In the genomic region with DNA sequence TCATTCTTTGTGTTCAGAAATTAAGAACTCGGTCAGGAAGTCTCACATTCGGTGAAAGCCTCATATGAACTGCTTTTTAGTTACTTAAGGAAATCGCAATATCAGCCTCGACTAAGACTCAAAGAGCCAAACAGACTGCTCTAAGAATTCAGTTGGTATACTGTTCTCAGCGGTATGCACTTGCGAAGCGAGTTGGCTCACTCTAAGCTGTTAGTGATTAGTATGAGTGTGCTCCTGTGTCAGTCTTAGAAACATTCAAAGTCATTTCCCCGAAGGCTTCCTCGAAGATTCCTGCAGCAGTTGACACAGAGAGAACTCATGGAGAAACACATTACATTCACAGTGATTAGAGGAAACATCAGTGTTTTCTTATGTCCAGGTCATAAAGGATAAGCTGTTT, we compare ENCODE assay signal across 20 mouse cellular contexts. TPM values are rescaled to one million over a fixed set of nuclear protein-coding genes. Genes with fewer than 3 reads are reported as not detected.
DNase-seq lines count a peak whose midpoint lies in the region; ATAC-seq and TF ChIP-seq lines count a peak whose summit lies in the region.
"Had no signal": no experiment of that assay in that cellular context is flagged by ENCODE, and none has a peak within 500 bp of the region (broad histone marks: within the 10 kb centered on the region; RNA-seq: fewer than 3 reads in every experiment).

No protein-coding gene starts in this region.

- no peak for TF ChIP-seq POLR2A in brain, embryonic 14.5 days (IDR thresholded peaks at IDR 0.05; ENCODE audit: borderline replicate concordance, extremely low read depth, insufficient read depth, insufficient read length, poor library complexity, severe bottlenecking)

- no peaks in the 10 kb centered on the region for H3K9me3 ChIP-seq in forebrain, embryonic 14.5 days (replicated peaks; ENCODE audit: control insufficient read depth, low read length)
- H3K9me3 ChIP-seq in forebrain, postnatal 0 days (ENCODE audit: low read length) = no peaks in the 10 kb centered on the region
- no peaks in the 10 kb centered on the region for H3K9me3 ChIP-seq in embryonic facial prominence, embryonic 14.5 days (ENCODE audit: control insufficient read depth, low read length)
- no peaks in the 10 kb centered on the region for H3K9me3 ChIP-seq in midbrain, embryonic 16.5 days (replicated peaks; ENCODE audit: control insufficient read depth, low read length, poor library complexity, severe bottlenecking)
- H3K9me3 ChIP-seq in liver, embryonic 12.5 days (replicated peaks) = no peaks in the 10 kb centered on the region
- H3K9me3 ChIP-seq: liver, embryonic 13.5 days; lung, embryonic 15.5 days had no signal

- H3K4me2 ChIP-seq in forebrain, embryonic 14.5 days (ENCODE audit: low read length) = peak overlapping the region; percentile 16; the same call in 1 of the 2 replicates
- H3K4me2 ChIP-seq in forebrain, postnatal 0 days (ENCODE audit: low read depth) = no peak overlapping the region
- H3K4me2 ChIP-seq in embryonic facial prominence, embryonic 14.5 days (ENCODE audit: low read depth, low read length) = no peak overlapping the region; the same call in 1 of the 2 replicates
- peak overlapping the region; percentile 32 for H3K4me2 ChIP-seq in midbrain, embryonic 16.5 days (ENCODE audit: low read length)
- H3K4me2 ChIP-seq in liver, embryonic 12.5 days = no peak overlapping the region
- H3K4me2 ChIP-seq: liver, embryonic 13.5 days; lung, embryonic 15.5 days had no signal

- TF ChIP-seq CTCF in forebrain, postnatal 0 days (IDR thresholded peaks at IDR 0.05; ENCODE audit: low read depth) = no peak
- TF ChIP-seq CTCF in brain, embryonic 14.5 days (IDR thresholded peaks at IDR 0.05; ENCODE audit: borderline replicate concordance, extremely low read depth, insufficient read depth, insufficient read length) = no peak

- no peak for ATAC-seq in forebrain, embryonic 14.5 days
- ATAC-seq in forebrain, postnatal 0 days = no peak
- no peak for ATAC-seq in embryonic facial prominence, embryonic 14.5 days (ENCODE audit: low read depth)
- no peak for ATAC-seq in midbrain, embryonic 16.5 days
- ATAC-seq in liver, embryonic 12.5 days = no peak

- no peaks in the 10 kb centered on the region for H3K4me1 ChIP-seq in forebrain, embryonic 14.5 days (ENCODE audit: control insufficient read depth, insufficient read depth, low read length)
- no peaks in the 10 kb centered on the region for H3K4me1 ChIP-seq in forebrain, postnatal 0 days (ENCODE audit: insufficient read depth)
- H3K4me1 ChIP-seq in embryonic facial prominence, embryonic 14.5 days (ENCODE audit: control insufficient read depth, insufficient read depth, low read length) = peaks cover 9% of the 10 kb centered on the region; the same call in 1 of the 2 replicates
- H3K4me1 ChIP-seq in midbrain, embryonic 16.5 days (ENCODE audit: control insufficient read depth, insufficient read depth, low read length) = peaks cover 4% of the 10 kb centered on the region; the same call in 1 of the 2 replicates
- no peaks in the 10 kb centered on the region for H3K4me1 ChIP-seq in liver, embryonic 12.5 days
- H3K4me1 ChIP-seq: liver, embryonic 13.5 days; lung, embryonic 15.5 days had no signal

- no peak for DNase-seq in forebrain, embryonic 14.5 days (ENCODE audit: low spot score)
- DNase-seq in forebrain, postnatal 0 days = no peak
- DNase-seq in brain, embryonic 14.5 days (ENCODE audit: low read depth) = peak; percentile 60
- DNase-seq in embryonic facial prominence, embryonic 14.5 days (ENCODE audit: low spot score) = peak; percentile 40
- DNase-seq in c-Kit-positive CD71-positive TER-119-positive erythroid progenitor cells, embryonic 14.5 days (ENCODE audit: low spot score) = no peak
- DNase-seq: adrenal gland, adult 2 months; cerebellum, adult 9-10 months; gastrocnemius, postnatal 14 days; heart, adult 2 months; heart, postnatal 36 days; kidney, adult 11 months; liver, embryonic 13.5 days; right cerebral cortex, postnatal 4 days had no signal

- no peak overlapping the region for H3K9ac ChIP-seq in forebrain, embryonic 14.5 days (ENCODE audit: low read length)
- H3K9ac ChIP-seq in forebrain, postnatal 0 days = no peak overlapping the region
- no peak overlapping the region for H3K9ac ChIP-seq in embryonic facial prominence, embryonic 14.5 days (ENCODE audit: low read depth, low read length)
- no peak overlapping the region for H3K9ac ChIP-seq in midbrain, embryonic 16.5 days (ENCODE audit: low read depth, low read length)
- no peak overlapping the region for H3K9ac ChIP-seq in liver, embryonic 12.5 days
- H3K9ac ChIP-seq: liver, embryonic 13.5 days; lung, embryonic 15.5 days had no signal

- H3K4me3 ChIP-seq in forebrain, embryonic 14.5 days (ENCODE audit: low read depth, low read length) = no peak overlapping the region
- H3K4me3 ChIP-seq in forebrain, postnatal 0 days (ENCODE audit: low read depth, low read length) = no peak overlapping the region
- no peak overlapping the region for H3K4me3 ChIP-seq in embryonic facial prominence, embryonic 14.5 days (ENCODE audit: low read depth, low read length)
- no peak overlapping the region for H3K4me3 ChIP-seq in midbrain, embryonic 16.5 days (ENCODE audit: low read depth, low read length)
- H3K4me3 ChIP-seq in liver, embryonic 12.5 days = no peak overlapping the region
- H3K4me3 ChIP-seq: erythroblast, embryonic 14.5 days; heart, adult 2 months; liver, embryonic 13.5 days; lung, embryonic 15.5 days had no signal

- H3K36me3 ChIP-seq in forebrain, embryonic 14.5 days (ENCODE audit: control insufficient read depth, insufficient read depth, low read length) = no peaks in the 10 kb centered on the region
- no peaks in the 10 kb centered on the region for H3K36me3 ChIP-seq in forebrain, postnatal 0 days (ENCODE audit: insufficient read depth)
- H3K36me3 ChIP-seq in embryonic facial prominence, embryonic 14.5 days (ENCODE audit: control insufficient read depth, insufficient read depth, low read length) = no peaks in the 10 kb centered on the region
- no peaks in the 10 kb centered on the region for H3K36me3 ChIP-seq in midbrain, embryonic 16.5 days (ENCODE audit: control insufficient read depth, insufficient read depth, low read length)
- no peaks in the 10 kb centered on the region for H3K36me3 ChIP-seq in liver, embryonic 12.5 days
- H3K36me3 ChIP-seq: liver, embryonic 13.5 days; lung, embryonic 15.5 days had no signal

- 36% methylated on average over 9 of the region's 9 CpGs for WGBS in forebrain, embryonic 14.5 days
- 18% methylated on average over 9 of the region's 9 CpGs for WGBS in forebrain, postnatal 0 days
- 28% methylated on average over 9 of the region's 9 CpGs for WGBS in embryonic facial prominence, embryonic 14.5 days
- 18% methylated on average over 9 of the region's 9 CpGs for WGBS in midbrain, embryonic 16.5 days
- WGBS in liver, embryonic 12.5 days (ENCODE audit: insufficient replicate concordance) = 75% methylated on average over 9 of the region's 9 CpGs

- H3K27me3 ChIP-seq in forebrain, embryonic 14.5 days (replicated peaks; ENCODE audit: control insufficient read depth, insufficient read depth, low read length) = no peaks in the 10 kb centered on the region
- no peaks in the 10 kb centered on the region for H3K27me3 ChIP-seq in forebrain, postnatal 0 days (ENCODE audit: insufficient read depth, low read length)
- no peaks in the 10 kb centered on the region for H3K27me3 ChIP-seq in embryonic facial prominence, embryonic 14.5 days (replicated peaks; ENCODE audit: control insufficient read depth, insufficient read depth, low read length)
- H3K27me3 ChIP-seq in midbrain, embryonic 16.5 days (ENCODE audit: control insufficient read depth, insufficient read depth, low read depth, low read length) = no peaks in the 10 kb centered on the region
- no peaks in the 10 kb centered on the region for H3K27me3 ChIP-seq in liver, embryonic 12.5 days (replicated peaks)
- H3K27me3 ChIP-seq: liver, embryonic 13.5 days; lung, embryonic 15.5 days had no signal

- no peak overlapping the region for H3K27ac ChIP-seq in forebrain, embryonic 14.5 days (ENCODE audit: low read depth, low read length)
- H3K27ac ChIP-seq in forebrain, postnatal 0 days (ENCODE audit: low read depth, low read length) = no peak overlapping the region
- H3K27ac ChIP-seq in embryonic facial prominence, embryonic 14.5 days (replicated peaks; ENCODE audit: low read depth, low read length) = no peak overlapping the region
- no peak overlapping the region for H3K27ac ChIP-seq in midbrain, embryonic 16.5 days (ENCODE audit: low read length)
- no peak overlapping the region for H3K27ac ChIP-seq in liver, embryonic 12.5 days
- H3K27ac ChIP-seq: heart, adult 2 months; liver, embryonic 13.5 days; lung, embryonic 15.5 days; macrophage had no signal

RNA-seq across cellular contexts. Expression of a gene that starts 4.1 kb away (rescaled TPM):
- polyA plus RNA-seq in forebrain, embryonic 14.5 days (2014; fragmentation: Nextera tagmentation; extraction: Ambion mirVana) = 2.3 and 2.5 TPM in 2 replicates
- total RNA-seq in forebrain, postnatal 0 days (2014; rRNA removed) = 5.6 and 7.2 TPM in 2 replicates
- polyA plus RNA-seq in forebrain, postnatal 0 days (2015; fragmentation: Nextera tagmentation; extraction: Ambion mirVana) = 2.2 and 2.3 TPM in 2 replicates
- polyA plus RNA-seq in brain, embryonic 14.5 days (2012; rRNA removed) = 4.6 and 5.0 TPM in 2 replicates
- 8.4 and 9.7 TPM in 2 replicates for polyA plus RNA-seq in embryonic facial prominence, embryonic 14.5 days (2014; fragmentation: Nextera tagmentation; extraction: Ambion mirVana)
- polyA plus RNA-seq in midbrain, embryonic 16.5 days (2015; fragmentation: Nextera tagmentation; extraction: Ambion mirVana) = 1.5 and 2.0 TPM in 2 replicates
- polyA plus RNA-seq in liver, embryonic 12.5 days (2016; fragmentation: Nextera tagmentation; extraction: Ambion mirVana) = 0.33 and 0.44 TPM in 2 replicates
- total RNA-seq: common myeloid progenitor, adult 5-6 weeks had no signal
- polyA plus RNA-seq: C2C12; erythroblast, embryonic 14.5 days; macrophage had no signal

Comparison
In these comparisons a context has a peak if more than half of its experiments do, and no peak if none do; other contexts are left out.
1. H3K4me2 ChIP-seq: peak in forebrain, embryonic 14.5 days (single experiment) and midbrain, embryonic 16.5 days (single experiment); none in forebrain, postnatal 0 days (single experiment), embryonic facial prominence, embryonic 14.5 days (single experiment) and liver, embryonic 12.5 days (single experiment).
2. DNase-seq: peak in brain, embryonic 14.5 days (single experiment) and embryonic facial prominence, embryonic 14.5 days (single experiment); none in forebrain, embryonic 14.5 days (single experiment), forebrain, postnatal 0 days (single experiment) and c-Kit-positive CD71-positive TER-119-positive erythroid progenitor cells, embryonic 14.5 days (single experiment).